Mouse (Mus musculus) liver, adult 2 months (tissue): ENCODE results near the gene Plekhb1.

Source experiments
- CTCF ChIP-seq: fragments of 200-500 bp; IDR thresholded peaks from 2 replicates; pipeline ENCODE4 v1.5.1; 2011; ENCODE audit warnings: low read depth, low read length, control low read depth
- POLR2A ChIP-seq: fragments of 200-500 bp; IDR thresholded peaks from 2 replicates; pipeline ENCODE4 v1.6.1; 2011; ENCODE audit warnings: low read length, control low read depth; ENCODE audit not compliant: insufficient read depth; ENCODE audit errors: extremely low read depth

- TF ChIP-seq CTCF: no peak
- no peak for TF ChIP-seq POLR2A
These were observed 11.2 kb upstream of the Plekhb1 start for GRCm38 (mm10) chr7:100673452-100673851.
